Mouse (Mus musculus) cortical plate, adult 2 months (tissue): ENCODE data around the gene Nkx2-9.

Experiments used
- CTCF ChIP-seq: fragments of 200-500 bp; IDR thresholded peaks from 2 replicates; pipeline ENCODE4 v1.5.1; 2011; ENCODE audit warnings: mild to moderate bottlenecking, control low read depth, low read length; ENCODE audit not compliant: insufficient read depth; ENCODE audit errors: extremely low read depth
- POLR2A ChIP-seq: fragments of 200-500 bp; IDR thresholded peaks from 2 replicates; pipeline ENCODE4 v1.6.1; 2011; ENCODE audit warnings: mild to moderate bottlenecking, low read length, control low read depth; ENCODE audit not compliant: insufficient read depth; ENCODE audit errors: extremely low read depth

GRCm38 (mm10) chr12:56615391-56615790 lies 2.3 kb upstream of the Nkx2-9 start:
- TF ChIP-seq CTCF (no peak), POLR2A (no peak)
